Mouse (Mus musculus) testis, adult 2 months (tissue): ENCODE data around the gene Dgke.

ENCODE experiments used
- CTCF ChIP-seq: fragments of 200-500 bp; IDR thresholded peaks from 2 replicates; pipeline ENCODE4 v1.5.1; 2012; ENCODE audit warnings: low read depth, mild to moderate bottlenecking, inconsistent platforms, low read length, moderate library complexity; ENCODE audit not compliant: control insufficient read depth, insufficient read depth, insufficient replicate concordance
- POLR2A ChIP-seq: fragments of 200-500 bp; IDR thresholded peaks from 2 replicates; pipeline ENCODE4 v1.6.1; 2012; ENCODE audit warnings: low read depth, mild to moderate bottlenecking, inconsistent platforms, low read length, moderate library complexity; ENCODE audit not compliant: control insufficient read depth

DNA sequence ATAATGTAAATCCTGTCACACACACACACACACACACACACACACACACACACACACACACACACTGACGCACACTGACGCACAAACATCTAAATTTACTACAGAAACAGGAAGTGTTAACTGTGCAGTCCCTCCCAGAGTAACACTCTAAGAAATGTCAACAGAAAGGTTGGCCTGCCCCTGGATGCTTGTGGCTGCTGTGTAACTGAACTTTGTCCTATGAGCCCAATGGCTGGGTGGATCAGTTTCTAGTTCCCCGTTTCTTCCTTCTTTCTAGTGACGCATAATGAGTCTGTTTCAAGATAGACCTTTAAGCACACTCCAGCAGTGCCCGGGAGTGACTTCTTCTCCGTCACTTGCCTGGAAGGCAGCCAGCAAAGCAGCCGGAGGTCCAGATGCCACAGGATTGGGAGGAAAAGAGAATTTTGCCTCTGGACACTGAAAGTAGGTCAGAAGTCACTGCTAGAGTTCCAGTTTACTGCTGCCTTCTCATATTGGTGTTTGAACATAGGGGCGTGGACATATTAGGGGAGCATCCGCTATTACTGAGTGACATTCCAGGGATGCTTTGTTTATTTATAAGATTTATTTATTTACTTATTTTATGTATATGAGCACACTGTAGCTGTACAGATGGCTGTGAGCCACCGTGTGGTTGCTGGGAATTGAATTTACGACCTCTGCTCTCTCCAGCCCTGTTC is 42.3 kb downstream of the Dgke start:
- TF ChIP-seq CTCF: no peak
- no peak for TF ChIP-seq POLR2A
